Mouse (Mus musculus) telencephalon, adult 2 months (tissue): Measurements from ENCODE around the gene Ndufb3.
"Not testable (repeated sequence)": the region's sequence is repeated elsewhere in the genome, so short reads cannot be mapped to it uniquely, and the experiment has no call there.

Source experiments
- DNase-seq: peaks from one replicate; pipeline ENCODE4 v3.0.0-alpha.2; 2011; ENCODE audit warnings: low read depth, low spot score

Ndufb3 gene

DNA sequence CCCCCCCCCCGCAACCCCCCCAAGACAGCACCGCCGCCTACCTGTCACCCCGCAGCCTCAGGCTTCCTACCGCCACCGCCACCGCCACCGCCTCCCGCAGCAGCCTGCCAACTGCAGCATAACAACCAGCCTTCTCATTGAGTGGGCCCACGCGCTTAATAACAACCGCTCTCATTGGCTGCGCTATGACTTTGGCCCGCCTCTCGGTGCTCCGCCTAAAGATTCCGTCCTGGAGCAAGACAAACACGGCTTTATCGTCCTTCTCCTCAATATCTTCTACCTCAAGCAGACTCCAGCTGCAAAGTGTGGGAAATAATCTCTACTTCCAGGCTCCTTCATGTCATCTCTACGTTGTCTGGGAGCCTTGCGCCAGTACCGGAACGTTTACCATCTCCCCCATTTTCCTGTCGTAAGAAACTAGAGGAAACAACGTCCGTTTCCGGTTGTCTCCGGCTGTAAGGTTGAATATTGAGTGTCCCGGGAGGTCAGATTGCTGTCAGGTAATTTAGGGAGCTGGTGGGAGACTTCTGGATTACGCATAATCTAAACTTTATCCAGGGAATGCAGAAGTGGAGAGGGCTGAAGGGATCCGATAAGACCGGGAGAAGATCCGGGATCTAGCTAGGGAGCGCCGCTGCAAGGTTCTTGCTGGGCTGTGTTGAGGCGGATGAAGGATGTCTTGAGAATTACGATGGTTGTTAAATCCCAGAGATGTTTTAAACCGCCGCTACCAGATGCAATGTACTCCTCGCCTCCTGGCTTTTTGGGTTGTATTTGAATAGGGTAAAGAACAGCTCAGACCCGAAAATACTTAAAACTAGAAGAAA, at the start of gene Ndufb3, which contains the start of gene Fam126b:
Gene Ndufb3 (plus strand): TSS at position 214 of the 827 bp plus-strand sequence.
Gene Fam126b (minus strand): TSS at position 153 of the 827 bp plus-strand sequence.
- peak; percentile 95 for DNase-seq

- no peak for DNase-seq
Measured at GRCm38 (mm10) chr1:58541386-58541785, 44.8 kb upstream of the Ndufb3 start.

GRCm38 (mm10) chr1:58560370-58560769, 25.8 kb upstream of the Ndufb3 start:
- DNase-seq, result not testable (repeated sequence)

- DNase-seq, result no peak
Measured at GRCm38 (mm10) chr1:58562455-58562854, 23.7 kb upstream of the Ndufb3 start.

GRCm38 (mm10) chr1:58564981-58565380, 21.2 kb upstream of the Ndufb3 start:
- no peak for DNase-seq

GRCm38 (mm10) chr1:58566621-58567020, 19.6 kb upstream of the Ndufb3 start:
- no peak for DNase-seq

DNA sequence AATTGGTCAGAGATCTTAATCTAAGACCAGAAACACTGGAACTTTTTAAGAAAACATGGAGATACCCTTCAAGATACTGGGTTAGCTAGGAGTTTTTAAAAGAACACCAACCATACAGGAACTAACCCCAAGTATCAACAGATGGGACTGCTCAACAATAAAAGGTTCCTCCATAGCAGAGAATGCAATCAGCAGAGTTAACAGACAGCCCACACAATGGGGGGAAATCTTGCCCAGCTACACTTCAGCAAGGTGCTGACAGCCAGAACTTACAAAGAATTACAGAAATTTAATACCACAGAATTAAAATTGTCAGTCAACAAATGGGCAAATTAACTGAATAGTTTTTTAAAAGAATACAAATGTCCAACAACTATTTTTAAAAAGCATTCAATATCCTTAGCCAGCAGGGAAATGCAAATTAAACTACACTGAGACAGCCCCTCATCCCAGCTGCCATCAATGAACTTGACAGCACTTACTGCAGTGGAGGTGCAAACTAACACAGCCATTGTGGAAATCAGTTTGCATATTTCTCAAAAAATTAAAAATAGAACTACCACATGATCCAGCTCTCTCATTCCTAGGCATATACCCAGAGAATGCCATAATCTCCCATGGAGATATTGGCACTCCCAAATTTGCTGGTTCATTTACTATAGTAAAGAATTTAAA, 17.6 kb upstream of the Ndufb3 start:
- no peak for DNase-seq

- DNase-seq, result no peak
Measured at GRCm38 (mm10) chr1:58570437-58570836, 15.7 kb upstream of the Ndufb3 start.

DNA sequence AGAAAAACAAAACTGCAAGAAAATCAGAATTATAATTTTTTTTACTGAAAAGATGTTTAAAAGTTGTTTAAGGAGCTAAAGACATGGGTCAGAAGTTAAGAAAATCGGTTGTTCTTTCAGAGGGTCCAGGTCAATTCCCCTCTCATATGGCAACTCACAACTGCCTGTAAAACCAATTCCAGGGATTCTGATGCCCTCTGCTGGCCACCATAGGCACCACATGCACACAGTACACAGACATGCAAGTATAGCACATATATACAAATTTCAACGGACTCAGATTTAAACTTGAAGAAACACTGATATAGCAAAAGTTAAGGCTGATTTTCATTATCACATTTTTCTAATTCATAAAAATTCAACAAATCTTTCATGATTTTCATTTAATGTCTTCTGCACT, 7.0 kb upstream of the Ndufb3 start:
- DNase-seq, result no peak

DNA sequence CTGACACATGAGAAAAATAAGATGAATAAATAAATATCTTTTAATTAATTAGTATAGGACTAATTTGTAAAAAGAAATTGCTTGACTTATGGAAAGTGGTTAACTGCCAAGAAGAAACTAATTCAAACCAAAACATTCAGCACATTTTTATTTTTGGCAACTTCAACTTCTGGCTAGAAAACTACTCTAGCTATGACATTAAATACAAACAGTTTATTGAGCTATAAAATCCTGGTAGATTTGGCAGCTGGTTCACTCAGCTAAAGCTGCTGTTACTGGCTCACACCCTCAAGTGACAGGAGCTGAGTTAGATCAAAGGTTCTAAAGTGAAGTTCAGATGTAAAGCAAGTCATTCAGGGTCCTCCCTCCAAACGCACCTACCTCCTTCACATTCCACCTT, 3.6 kb upstream of the Ndufb3 start:
- no peak for DNase-seq

GRCm38 (mm10) chr1:58584271-58584670, 1.9 kb upstream of the Ndufb3 start:
- peak; percentile 60 for DNase-seq

- DNase-seq, result peak; percentile 42
Measured at GRCm38 (mm10) chr1:58585373-58586170, 612 bp upstream of the Ndufb3 start.

GRCm38 (mm10) chr1:58587491-58587890, 1.3 kb downstream of the Ndufb3 start:
- no peak for DNase-seq

GRCm38 (mm10) chr1:58602681-58603080, 16.5 kb downstream of the Ndufb3 start:
- no peak for DNase-seq

DNA sequence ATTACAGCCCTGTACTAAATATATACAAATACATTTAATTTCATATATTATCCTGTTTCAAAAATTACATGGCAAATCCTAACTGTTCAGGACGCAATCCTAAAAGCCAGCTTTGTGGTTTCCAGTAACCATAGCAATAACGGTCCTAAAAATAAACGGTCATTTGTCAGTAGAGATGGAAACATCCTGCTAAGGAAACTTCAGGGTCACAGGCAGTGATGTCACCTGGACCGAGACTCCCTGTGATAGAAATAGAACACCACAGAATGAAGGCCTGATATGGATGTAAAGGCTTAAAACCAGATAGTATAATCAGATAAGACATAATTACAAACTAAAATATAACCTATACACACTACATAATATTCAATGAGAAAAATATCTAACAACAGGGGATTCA, 17.6 kb downstream of the Ndufb3 start:
- no peak for DNase-seq

DNA sequence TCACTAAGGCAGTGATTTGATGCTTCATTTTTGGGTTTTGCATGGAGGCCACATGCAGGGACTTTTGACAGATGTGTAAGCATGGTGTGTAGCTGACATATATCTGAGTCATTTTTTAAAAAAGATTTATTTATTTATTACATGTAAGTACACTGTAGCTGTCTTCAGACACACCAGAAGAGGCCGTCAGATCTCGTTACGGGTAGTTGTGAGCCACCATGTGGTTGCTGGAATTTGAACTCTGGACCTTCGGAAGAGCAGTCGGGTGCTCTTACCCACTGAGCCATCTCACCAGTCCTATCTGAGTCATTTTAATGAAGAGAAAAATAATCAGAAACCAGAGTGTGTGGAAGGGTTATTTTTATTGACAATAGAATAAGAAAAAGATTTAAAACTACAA, 23.4 kb downstream of the Ndufb3 start:
- not testable (repeated sequence) for DNase-seq

DNA sequence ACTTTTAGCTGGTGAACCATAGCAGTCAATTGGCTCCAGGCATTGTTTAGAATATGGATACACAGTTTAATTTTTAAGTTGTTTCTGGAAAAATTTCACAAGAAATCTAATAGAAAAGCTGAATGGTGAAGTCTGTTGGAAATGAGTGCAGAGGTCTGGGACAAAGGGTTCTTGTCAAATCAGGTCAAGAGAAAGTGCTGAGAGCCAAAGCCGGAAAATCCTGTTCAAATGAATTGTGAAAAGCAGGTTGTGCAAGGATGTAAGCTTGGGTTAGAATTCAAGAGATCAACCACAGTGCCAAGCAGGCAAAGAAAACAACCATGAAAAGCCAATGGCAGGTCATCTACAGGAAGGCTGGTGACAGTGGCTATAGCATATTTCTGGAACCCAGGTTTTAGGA, 24.0 kb downstream of the Ndufb3 start:
- DNase-seq, result no peak

- no peak for DNase-seq
Measured at GRCm38 (mm10) chr1:58610611-58611010, 24.4 kb downstream of the Ndufb3 start.

DNA sequence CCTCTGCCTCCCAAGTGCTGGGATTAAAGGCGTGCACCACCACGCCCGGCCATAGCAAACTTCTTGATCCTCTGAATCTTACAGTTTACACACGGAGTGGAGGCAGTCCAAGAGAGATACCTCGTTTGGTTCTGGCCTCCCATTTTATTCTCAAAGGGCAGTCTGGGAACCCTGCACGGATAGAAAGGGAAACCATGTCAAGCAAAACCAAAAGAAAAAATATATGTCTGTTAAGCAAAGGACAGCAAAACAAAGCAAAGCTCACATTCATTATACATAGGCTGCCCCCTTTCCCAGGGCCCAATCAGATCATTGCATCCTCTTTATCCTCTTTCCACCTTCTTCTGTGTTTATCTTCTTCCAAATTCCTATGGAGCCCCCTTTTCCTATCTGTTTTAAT, 27.6 kb downstream of the Ndufb3 start:
- DNase-seq, result no peak

- peak; percentile 81 for DNase-seq
Measured at GRCm38 (mm10) chr1:58614424-58614823, 28.2 kb downstream of the Ndufb3 start.

GRCm38 (mm10) chr1:58615146-58615545, 29.0 kb downstream of the Ndufb3 start:
- DNase-seq, result no peak

DNA sequence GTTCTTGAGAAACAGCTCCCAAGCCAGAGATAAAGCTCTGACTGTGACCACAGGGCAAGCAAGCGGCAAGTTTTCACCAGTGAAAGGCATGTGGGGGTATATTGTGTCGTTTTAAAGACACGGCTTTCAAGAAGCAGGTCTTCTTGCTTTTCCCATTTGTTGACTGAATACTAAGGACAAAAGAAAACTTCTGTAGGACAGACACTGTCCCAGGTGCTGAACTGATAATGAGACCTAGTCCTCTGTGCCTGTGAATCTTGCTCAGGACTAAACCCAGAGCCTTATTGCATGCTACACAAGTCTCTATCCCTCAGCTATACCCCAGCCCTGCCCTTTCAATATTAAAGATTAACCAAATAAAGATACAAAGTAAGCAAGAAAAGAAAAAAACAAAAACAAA, 30.0 kb downstream of the Ndufb3 start:
- no peak for DNase-seq
